Mouse (Mus musculus): ENCODE measurements around the gene Cdk11b. TPM values are rescaled to one million over a fixed set of nuclear protein-coding genes. Genes with fewer than 3 reads are reported as not detected.

The Cdk11b gene
- polyA plus RNA-seq, 1 experiment from 2014 or later = 60.3 TPM

DNA sequence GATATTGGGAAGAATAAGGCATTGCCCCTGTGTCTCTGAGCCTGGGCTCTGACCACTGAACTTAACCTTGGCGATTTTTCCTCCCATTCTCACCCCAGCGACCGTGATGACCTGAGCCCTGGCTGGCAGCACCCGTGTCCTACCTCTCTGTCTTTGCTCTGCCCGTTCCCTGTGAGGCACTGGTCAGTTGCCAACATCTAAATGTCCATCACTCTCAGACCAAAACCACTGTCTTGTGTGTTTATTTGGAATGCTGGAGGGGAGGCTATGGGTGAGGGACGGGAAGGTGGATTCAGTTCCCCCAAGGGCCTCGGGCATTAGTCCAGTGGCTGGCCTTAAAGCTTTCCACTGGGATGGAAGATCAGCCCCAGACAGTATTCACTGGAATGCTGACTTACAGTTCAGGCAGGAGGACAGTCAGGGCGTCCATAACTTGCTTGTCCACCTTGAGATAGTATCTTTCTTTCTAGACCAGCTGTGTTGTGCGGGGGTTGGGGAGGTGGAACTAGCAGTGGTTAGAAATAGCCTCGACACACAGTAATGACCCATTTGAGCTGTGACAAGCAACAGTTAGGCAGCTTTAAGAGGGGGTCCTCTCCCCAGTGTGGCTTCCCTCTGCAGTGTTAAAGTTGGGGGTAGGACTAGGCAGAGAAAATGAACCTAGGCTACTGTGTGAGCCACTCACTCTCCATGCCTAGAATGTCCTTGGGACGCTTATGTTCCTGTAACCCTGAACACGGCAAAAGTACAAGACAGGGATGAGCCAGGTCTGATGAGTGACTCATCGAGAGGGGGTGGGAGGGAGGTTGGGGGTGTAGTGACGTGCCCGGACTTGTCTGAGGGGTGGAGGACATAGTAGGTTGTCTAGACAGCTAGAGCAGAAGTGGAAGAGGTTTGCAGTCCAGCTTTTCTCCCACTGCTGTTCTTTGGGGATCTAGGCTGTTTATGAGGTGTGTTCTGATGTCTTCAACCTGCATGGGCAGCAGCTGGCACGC, 71.9 kb downstream of the Cdk11b start:
- no peak for ATAC-seq
- Histone ChIP-seq H3K9me3 (ENCODE audit: control insufficient read depth) (no peaks in the 10 kb centered on the region), H3K27me3 (replicated peaks; ENCODE audit: control insufficient read depth, insufficient read depth, low read length) (no peaks in the 10 kb centered on the region), H3K36me3 (ENCODE audit: control insufficient read depth, insufficient read depth) (no peaks in the 10 kb centered on the region), H3K4me3 (ENCODE audit: low read depth, low read length) (no peak overlapping the region), H3K4me2 (replicated peaks; ENCODE audit: low read depth) (no peak overlapping the region), H3K4me1 (replicated peaks; ENCODE audit: control insufficient read depth, insufficient read depth, low read length) (no peaks in the 10 kb centered on the region), H3K27ac (ENCODE audit: low read depth, low read length) (no peak overlapping the region), H3K9ac (ENCODE audit: low read depth, low read length) (no peak overlapping the region)
- TF ChIP-seq CTCF (IDR thresholded peaks at IDR 0.05; ENCODE audit: low read depth) = no peak
- WGBS = 67% methylated on average over 16 of the region's 16 CpGs

Other genes starting within 250 kb of the Cdk11b start
- 0.16 and 0.21 TPM in 2 replicates for gene Gabrd, start 226.7 kb upstream of the Cdk11b start, polyA plus RNA-seq (2015; fragmentation: Nextera tagmentation; extraction: Ambion mirVana)
- 0.50 and 0.52 TPM in 2 replicates for gene Cfap74, start 215.7 kb upstream of the Cdk11b start, polyA plus RNA-seq (2015; fragmentation: Nextera tagmentation; extraction: Ambion mirVana)
- 15.9 and 16.2 TPM in 2 replicates for gene Tmem52, start 155.7 kb upstream of the Cdk11b start, polyA plus RNA-seq (2015; fragmentation: Nextera tagmentation; extraction: Ambion mirVana)
- 336 and 354 TPM in 2 replicates for gene Gnb1, start 133.5 kb upstream of the Cdk11b start, polyA plus RNA-seq (2015; fragmentation: Nextera tagmentation; extraction: Ambion mirVana)
- 46.7 and 49.2 TPM in 2 replicates for gene Nadk, start 62.5 kb upstream of the Cdk11b start, polyA plus RNA-seq (2015; fragmentation: Nextera tagmentation; extraction: Ambion mirVana)
- 5.1 and 6.1 TPM in 2 replicates for gene Slc35e2, start 23.4 kb upstream of the Cdk11b start, polyA plus RNA-seq (2015; fragmentation: Nextera tagmentation; extraction: Ambion mirVana)
- not detected in 2 replicates for gene Gm10563, start 20.6 kb downstream of the Cdk11b start, polyA plus RNA-seq (2015; fragmentation: Nextera tagmentation; extraction: Ambion mirVana)
- gene Mmp23, start 28.5 kb downstream of the Cdk11b start, polyA plus RNA-seq (2015; fragmentation: Nextera tagmentation; extraction: Ambion mirVana) = 31.3 and 37.0 TPM in 2 replicates
- gene Mib2, start 44.3 kb downstream of the Cdk11b start, polyA plus RNA-seq (2015; fragmentation: Nextera tagmentation; extraction: Ambion mirVana) = 8.2 and 10.5 TPM in 2 replicates
- gene Fndc10, start 69.5 kb downstream of the Cdk11b start, polyA plus RNA-seq (2015; fragmentation: Nextera tagmentation; extraction: Ambion mirVana) = 5.5 and 6.2 TPM in 2 replicates
- gene Ssu72, start 79.9 kb downstream of the Cdk11b start, polyA plus RNA-seq (2015; fragmentation: Nextera tagmentation; extraction: Ambion mirVana) = 167 and 171 TPM in 2 replicates
- 0.13 and 0.24 TPM in 2 replicates for gene Tmem240, start 109.9 kb downstream of the Cdk11b start, polyA plus RNA-seq (2015; fragmentation: Nextera tagmentation; extraction: Ambion mirVana)
- 39.6 and 40.4 TPM in 2 replicates for gene Atad3a, start 136.2 kb downstream of the Cdk11b start, polyA plus RNA-seq (2015; fragmentation: Nextera tagmentation; extraction: Ambion mirVana)
- 17.4 and 17.8 TPM in 2 replicates for gene Vwa1, start 149.8 kb downstream of the Cdk11b start, polyA plus RNA-seq (2015; fragmentation: Nextera tagmentation; extraction: Ambion mirVana)
- gene Tmem88b, start 161.0 kb downstream of the Cdk11b start, polyA plus RNA-seq (2015; fragmentation: Nextera tagmentation; extraction: Ambion mirVana) = 0.64 and 0.68 TPM in 2 replicates
- gene Ankrd65, start 165.6 kb downstream of the Cdk11b start, polyA plus RNA-seq (2015; fragmentation: Nextera tagmentation; extraction: Ambion mirVana) = not detected in 2 replicates
- 203 and 212 TPM in 2 replicates for gene Mrpl20, start 178.0 kb downstream of the Cdk11b start, polyA plus RNA-seq (2015; fragmentation: Nextera tagmentation; extraction: Ambion mirVana)
- 54.7 and 65.1 TPM in 2 replicates for gene Ccnl2, start 187.6 kb downstream of the Cdk11b start, polyA plus RNA-seq (2015; fragmentation: Nextera tagmentation; extraction: Ambion mirVana)
- 152 and 153 TPM in 2 replicates for gene Aurkaip1, start 206.4 kb downstream of the Cdk11b start, polyA plus RNA-seq (2015; fragmentation: Nextera tagmentation; extraction: Ambion mirVana)
- gene Mxra8, start 214.8 kb downstream of the Cdk11b start, polyA plus RNA-seq (2015; fragmentation: Nextera tagmentation; extraction: Ambion mirVana) = 38.5 and 39.9 TPM in 2 replicates
- gene Dvl1, start 222.5 kb downstream of the Cdk11b start, polyA plus RNA-seq (2015; fragmentation: Nextera tagmentation; extraction: Ambion mirVana) = 6.3 and 6.5 TPM in 2 replicates
- gene Tas1r3, start 238.5 kb downstream of the Cdk11b start, polyA plus RNA-seq (2015; fragmentation: Nextera tagmentation; extraction: Ambion mirVana) = 0.16 and 0.22 TPM in 2 replicates
- 17.4 and 19.2 TPM in 2 replicates for gene Cptp, start 244.6 kb downstream of the Cdk11b start, polyA plus RNA-seq (2015; fragmentation: Nextera tagmentation; extraction: Ambion mirVana)
- 19.9 and 20.9 TPM in 2 replicates for gene Ints11, start 244.7 kb downstream of the Cdk11b start, polyA plus RNA-seq (2015; fragmentation: Nextera tagmentation; extraction: Ambion mirVana)

Data from intestine, postnatal 0 days (tissue).